Comparison of ENCODE assay signal across 9 mouse cellular contexts in genomic region chr12:53247491-53248035, GRCm38 (mm10). TPM values are rescaled to one million over a fixed set of nuclear protein-coding genes. Genes with fewer than 3 reads are reported as not detected.
DNase-seq lines count a peak whose midpoint lies in the region; ATAC-seq and TF ChIP-seq lines count a peak whose summit lies in the region.
"Had no signal": no experiment of that assay in that cellular context is flagged by ENCODE, and none has a peak within 500 bp of the region (broad histone marks: within the 10 kb centered on the region; RNA-seq: fewer than 3 reads in every experiment).

No protein-coding gene starts in this region.

- peak overlapping the region; percentile 73 for H3K4me2 ChIP-seq in liver, embryonic 11.5 days
- no peak overlapping the region; the same call in 1 of the 2 replicates for H3K4me2 ChIP-seq in liver, postnatal 0 days (ENCODE audit: low read depth, low read length)
- H3K4me2 ChIP-seq in embryonic facial prominence, embryonic 15.5 days (replicated peaks): peak overlapping the region; percentile 94
- H3K4me2 ChIP-seq in intestine, embryonic 14.5 days (ENCODE audit: low read length): peak overlapping the region; percentile 94
- peak overlapping the region; percentile 99 for H3K4me2 ChIP-seq in neural tube, embryonic 15.5 days

- no peak overlapping the region for H3K9ac ChIP-seq in liver, embryonic 11.5 days (ENCODE audit: low read depth, low read length)
- H3K9ac ChIP-seq in liver, postnatal 0 days (replicated peaks): no peak overlapping the region
- H3K9ac ChIP-seq in embryonic facial prominence, embryonic 15.5 days: no peak overlapping the region
- no peak overlapping the region for H3K9ac ChIP-seq in intestine, embryonic 14.5 days (ENCODE audit: low read length)
- H3K9ac ChIP-seq in neural tube, embryonic 15.5 days (replicated peaks): peak overlapping the region; percentile 84

- H3K36me3 ChIP-seq in liver, embryonic 11.5 days (ENCODE audit: control insufficient read depth, insufficient read depth, low read length): no peaks in the 10 kb centered on the region
- no peaks in the 10 kb centered on the region for H3K36me3 ChIP-seq in liver, postnatal 0 days (replicated peaks; ENCODE audit: insufficient read depth, low read length)
- no peaks in the 10 kb centered on the region for H3K36me3 ChIP-seq in embryonic facial prominence, embryonic 15.5 days
- H3K36me3 ChIP-seq in intestine, embryonic 14.5 days (ENCODE audit: control insufficient read depth, insufficient read depth, low read length): no peaks in the 10 kb centered on the region
- no peaks in the 10 kb centered on the region for H3K36me3 ChIP-seq in neural tube, embryonic 15.5 days

- H3K27me3 ChIP-seq in liver, embryonic 11.5 days (replicated peaks; ENCODE audit: control insufficient read depth, insufficient read depth, low read length): peaks cover 79% of the 10 kb centered on the region
- H3K27me3 ChIP-seq in liver, postnatal 0 days (ENCODE audit: insufficient read depth, low read length): peaks cover 79% of the 10 kb centered on the region
- H3K27me3 ChIP-seq in embryonic facial prominence, embryonic 15.5 days: peaks cover 67% of the 10 kb centered on the region
- peaks cover 68% of the 10 kb centered on the region for H3K27me3 ChIP-seq in intestine, embryonic 14.5 days (replicated peaks; ENCODE audit: control insufficient read depth, insufficient read depth, low read length)
- peaks cover 5% of the 10 kb centered on the region; the same call in 1 of the 2 replicates for H3K27me3 ChIP-seq in neural tube, embryonic 15.5 days (replicated peaks)

- under 1% methylated on average over 25 of the region's 25 CpGs for WGBS in liver, embryonic 11.5 days
- under 1% methylated on average over 25 of the region's 25 CpGs for WGBS in liver, postnatal 0 days (ENCODE audit: insufficient replicate concordance)
- under 1% methylated on average over 25 of the region's 25 CpGs for WGBS in embryonic facial prominence, embryonic 15.5 days
- under 1% methylated on average over 24 of the region's 25 CpGs for WGBS in intestine, embryonic 14.5 days
- WGBS in neural tube, embryonic 15.5 days: under 1% methylated on average over 25 of the region's 25 CpGs

- TF ChIP-seq EP300 in liver, postnatal 0 days (IDR thresholded peaks at IDR 0.05; ENCODE audit: low read depth): no peak

- no peak for TF ChIP-seq CTCF in liver, postnatal 0 days (IDR thresholded peaks at IDR 0.05; ENCODE audit: low read depth)

- no peak overlapping the region for H3K27ac ChIP-seq in liver, embryonic 11.5 days (ENCODE audit: low read depth, low read length)
- H3K27ac ChIP-seq in liver, postnatal 0 days (ENCODE audit: low read depth): no peak overlapping the region
- H3K27ac ChIP-seq in embryonic facial prominence, embryonic 15.5 days (replicated peaks): no peak overlapping the region
- no peak overlapping the region for H3K27ac ChIP-seq in intestine, embryonic 14.5 days (ENCODE audit: low read depth)
- peak overlapping the region; percentile 90 for H3K27ac ChIP-seq in neural tube, embryonic 15.5 days (replicated peaks)

- no peak for ATAC-seq in liver, embryonic 11.5 days (replicated peaks; ENCODE audit: low FRiP score)
- ATAC-seq in liver, postnatal 0 days: no peak
- ATAC-seq in embryonic facial prominence, embryonic 15.5 days (ENCODE audit: insufficient number of reproducible peaks, low FRiP score, low TSS enrichment, low read depth): no peak
- no peak for ATAC-seq in intestine, embryonic 14.5 days (replicated peaks; ENCODE audit: low FRiP score, low TSS enrichment, low read depth)
- ATAC-seq in neural tube, embryonic 15.5 days (ENCODE audit: low FRiP score): peak; percentile 29; the same call in 1 of the 2 replicates

- H3K4me3 ChIP-seq in liver, embryonic 11.5 days (ENCODE audit: low read depth, low read length): peak overlapping the region; percentile 53
- H3K4me3 ChIP-seq in liver, postnatal 0 days (ENCODE audit: low read depth, low read length): no peak overlapping the region
- H3K4me3 ChIP-seq in embryonic facial prominence, embryonic 15.5 days (replicated peaks): peak overlapping the region; percentile 53
- peak overlapping the region; percentile 51 for H3K4me3 ChIP-seq in intestine, embryonic 14.5 days (ENCODE audit: low read depth, low read length)
- peak overlapping the region; percentile 78 for H3K4me3 ChIP-seq in neural tube, embryonic 15.5 days (replicated peaks)

- no peaks in the 10 kb centered on the region for H3K4me1 ChIP-seq in liver, embryonic 11.5 days (replicated peaks; ENCODE audit: control insufficient read depth, insufficient read depth, low read length)
- H3K4me1 ChIP-seq in liver, postnatal 0 days (ENCODE audit: insufficient read depth): no peaks in the 10 kb centered on the region
- peaks cover 37% of the 10 kb centered on the region for H3K4me1 ChIP-seq in embryonic facial prominence, embryonic 15.5 days
- H3K4me1 ChIP-seq in intestine, embryonic 14.5 days (replicated peaks; ENCODE audit: control insufficient read depth, insufficient read depth, low read length): peaks cover 28% of the 10 kb centered on the region
- H3K4me1 ChIP-seq in neural tube, embryonic 15.5 days: peaks cover 41% of the 10 kb centered on the region

- H3K9me3 ChIP-seq in liver, embryonic 11.5 days (ENCODE audit: control insufficient read depth, low read length): no peaks in the 10 kb centered on the region
- H3K9me3 ChIP-seq in liver, postnatal 0 days (ENCODE audit: low read length): no peaks in the 10 kb centered on the region
- no peaks in the 10 kb centered on the region for H3K9me3 ChIP-seq in embryonic facial prominence, embryonic 15.5 days (replicated peaks)
- no peaks in the 10 kb centered on the region for H3K9me3 ChIP-seq in intestine, embryonic 14.5 days (ENCODE audit: control insufficient read depth, low read length)
- no peaks in the 10 kb centered on the region for H3K9me3 ChIP-seq in neural tube, embryonic 15.5 days (replicated peaks)

- DNase-seq in liver, embryonic 11.5 days (ENCODE audit: low spot score): no peak
- no peak for DNase-seq in liver, postnatal 0 days
- DNase-seq in intestine, embryonic 14.5 days (ENCODE audit: low spot score): peak; percentile 72
- DNase-seq in adipocyte (ENCODE audit: low spot score): no peak
- no peak for DNase-seq in B cell, adult 2 months
- no peak for DNase-seq in adrenal gland, postnatal 4 days (ENCODE audit: low spot score in 2 of 2)

RNA-seq across cellular contexts. Expression of gene Npas3, which starts 0.9 kb away (rescaled TPM):
- 2.0 and 2.6 TPM in 2 replicates for polyA plus RNA-seq in liver, embryonic 11.5 days (2014; fragmentation: Nextera tagmentation; extraction: Ambion mirVana)
- polyA plus RNA-seq in liver, postnatal 0 days (2015; fragmentation: Nextera tagmentation; extraction: Ambion mirVana): 0.08 TPM in 2 replicates
- polyA plus RNA-seq in embryonic facial prominence, embryonic 15.5 days (2015; fragmentation: Nextera tagmentation; extraction: Ambion mirVana): 3.5 and 4.1 TPM in 2 replicates
- 3.5 and 3.7 TPM in 2 replicates for polyA plus RNA-seq in intestine, embryonic 14.5 days (2014; fragmentation: Nextera tagmentation; extraction: Ambion mirVana)
- polyA plus RNA-seq in neural tube, embryonic 15.5 days (2015; fragmentation: Nextera tagmentation; extraction: Ambion mirVana): 19.9 and 23.2 TPM in 2 replicates
- 1 to 10 TPM; 3.4 to 5.0 TPM for total RNA-seq in adrenal gland, postnatal 4 days (2021)
- total RNA-seq: neutrophil, adult 5-6 weeks had no signal
